Mouse (Mus musculus) cerebellum, adult 2 months (tissue): ENCODE results near the gene Iqsec1.

Source experiments
- CTCF ChIP-seq: fragments of 200-500 bp; IDR thresholded peaks from 2 replicates; pipeline ENCODE4 v1.5.1; 2011; ENCODE audit warnings: low read depth, mild to moderate bottlenecking, control low read depth, low read length, moderate library complexity, borderline replicate concordance; ENCODE audit not compliant: insufficient read depth
- POLR2A ChIP-seq: fragments of 200-500 bp; IDR thresholded peaks from 2 replicates; pipeline ENCODE4 v1.6.1; 2011; ENCODE audit warnings: low read length, control low read depth, borderline replicate concordance; ENCODE audit not compliant: insufficient read depth

DNA sequence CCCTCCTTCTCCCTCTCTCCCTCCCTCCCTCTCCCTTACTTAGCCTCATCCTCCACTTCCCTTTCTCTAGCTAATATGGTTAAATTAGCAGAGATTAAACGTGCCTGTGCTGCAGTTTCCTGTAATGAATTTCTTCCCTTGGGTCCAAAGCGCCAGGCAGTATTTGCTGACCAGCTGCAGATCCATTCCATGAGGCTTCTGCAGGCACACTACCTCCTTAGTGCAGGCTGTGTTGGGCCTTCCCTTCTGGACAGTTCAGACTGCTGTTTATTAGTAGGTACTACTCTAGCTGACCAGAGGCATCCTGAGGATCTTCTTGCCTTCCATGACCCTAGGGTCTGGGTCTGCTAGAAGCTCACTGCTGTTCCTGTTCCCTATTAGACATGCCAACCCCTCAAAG lies 72.9 kb downstream of the Iqsec1 start:
- TF ChIP-seq CTCF (no peak), POLR2A (no peak)
